Mouse (Mus musculus): Measurements from ENCODE around the gene Syt7.

Gene Syt7

GRCm38 (mm10) chr19:10455437-10455806 lies 66.5 kb downstream of the Syt7 start:
- DNase-seq (ENCODE audit: extremely low read depth, insufficient read length, low spot score), result no peak

GRCm38 (mm10) chr19:10456752-10457483 lies 68.0 kb downstream of the Syt7 start, which contains the start of gene Lrrc10b:
Gene Lrrc10b (minus strand): TSS chr19:10457473.
- no peak for DNase-seq (ENCODE audit: extremely low read depth, insufficient read length, low spot score)

- DNase-seq (ENCODE audit: extremely low read depth, insufficient read length, low spot score), result no peak
Observed at GRCm38 (mm10) chr19:10457484-10457800, 68.6 kb downstream of the Syt7 start.

- peak; percentile 18 for DNase-seq (ENCODE audit: extremely low read depth, insufficient read length, low spot score)
Observed at GRCm38 (mm10) chr19:10458096-10458495, 69.2 kb downstream of the Syt7 start.

- DNase-seq (ENCODE audit: extremely low read depth, insufficient read length, low spot score), result no peak
Observed at GRCm38 (mm10) chr19:10459907-10460306, 71.0 kb downstream of the Syt7 start.

- no peak for DNase-seq (ENCODE audit: extremely low read depth, insufficient read length, low spot score)
Observed at GRCm38 (mm10) chr19:10461584-10461983, 72.7 kb downstream of the Syt7 start.

GRCm38 (mm10) chr19:10464427-10464826 lies 75.5 kb downstream of the Syt7 start:
- no peak for DNase-seq (ENCODE audit: extremely low read depth, insufficient read length, low spot score)

GRCm38 (mm10) chr19:10469171-10469658 lies 80.3 kb downstream of the Syt7 start:
- no peak for DNase-seq (ENCODE audit: extremely low read depth, insufficient read length, low spot score)

GRCm38 (mm10) chr19:10472958-10473357 lies 84.1 kb downstream of the Syt7 start:
- no peak for DNase-seq (ENCODE audit: extremely low read depth, insufficient read length, low spot score)

- DNase-seq (ENCODE audit: extremely low read depth, insufficient read length, low spot score), result no peak
Observed at GRCm38 (mm10) chr19:10473779-10474178, 84.9 kb downstream of the Syt7 start.

GRCm38 (mm10) chr19:10479541-10479940 lies 90.7 kb downstream of the Syt7 start:
- no peak for DNase-seq (ENCODE audit: extremely low read depth, insufficient read length, low spot score)

- no peak for DNase-seq (ENCODE audit: extremely low read depth, insufficient read length, low spot score)
Observed at GRCm38 (mm10) chr19:10482703-10483102, 93.8 kb downstream of the Syt7 start, which contains the start of gene Ppp1r32. Gene Ppp1r32 (minus strand): TSS chr19:10482928.

- DNase-seq (ENCODE audit: extremely low read depth, insufficient read length, low spot score), result peak; percentile 21
Observed at GRCm38 (mm10) chr19:10486264-10486738, 97.4 kb downstream of the Syt7 start.

- DNase-seq (ENCODE audit: extremely low read depth, insufficient read length, low spot score), result peak; percentile 27
Observed at GRCm38 (mm10) chr19:10495670-10496069, 106.8 kb downstream of the Syt7 start.

- no peak for DNase-seq (ENCODE audit: extremely low read depth, insufficient read length, low spot score)
Observed at GRCm38 (mm10) chr19:10496976-10497375, 108.1 kb downstream of the Syt7 start.

- DNase-seq (ENCODE audit: extremely low read depth, insufficient read length, low spot score), result peak; percentile 69
Observed at GRCm38 (mm10) chr19:10497512-10498160, 108.7 kb downstream of the Syt7 start.

- DNase-seq (ENCODE audit: extremely low read depth, insufficient read length, low spot score), result no peak
Observed at GRCm38 (mm10) chr19:10500581-10500980, 111.7 kb downstream of the Syt7 start.

- no peak for DNase-seq (ENCODE audit: extremely low read depth, insufficient read length, low spot score)
Observed at GRCm38 (mm10) chr19:10502571-10502970, 113.7 kb downstream of the Syt7 start.
